Mouse (Mus musculus) ES-E14 (cell line): ENCODE measurements at regions not wholly inside any gene's neighbourhood (a gene's known extent, or its start where the extent isn't known, plus 50 kb on each side); places are given as distances from the start of the nearest gene placed in this dataset.

Source experiments
- DNase-seq: peaks from one replicate; pipeline ENCODE4 v3.0.0-alpha.2; 2013; ENCODE audit warnings: low read depth, low spot score
- H3K27ac ChIP-seq: 2 replicates; pipeline ENCODE4 v1.5.1; 2012; ENCODE audit warnings: low read depth, mild to moderate bottlenecking, low read length, moderate library complexity, mixed read lengths; ENCODE audit not compliant: poor library complexity, insufficient read depth, severe bottlenecking
- H3K36me3 ChIP-seq: 2 replicates; pipeline ENCODE4 v1.6.1; 2012; ENCODE audit warnings: mild to moderate bottlenecking, low read length, moderate library complexity, mixed read lengths; ENCODE audit not compliant: control insufficient read depth, poor library complexity, insufficient read depth, severe bottlenecking
- H3K4me1 ChIP-seq, 2 experiments: fragments of 150-350 bp in 1 of 2; sonication (generic) in 1 of 2; 2 replicates each; pipeline ENCODE4 v1.6.1; 2012; ENCODE audit warnings: low read length in 2 of 2, mild to moderate bottlenecking in 1 of 2, mixed read lengths in 1 of 2; ENCODE audit not compliant: control insufficient read depth in 2 of 2, insufficient read depth in 2 of 2, poor library complexity in 1 of 2
- H3K4me3 ChIP-seq, 2 experiments: fragments of 150-350 bp in 1 of 2; sonication (generic) in 1 of 2; 2 replicates each; pipeline ENCODE4 v1.5.1; 2012; ENCODE audit warnings: low read length in 2 of 2, low read depth in 1 of 2, mild to moderate bottlenecking in 1 of 2, mixed read lengths in 1 of 2; ENCODE audit not compliant: insufficient read depth in 1 of 2, poor library complexity in 1 of 2, severe bottlenecking in 1 of 2
- H3K9ac ChIP-seq: 2 replicates; pipeline ENCODE4 v1.6.1; 2012; ENCODE audit warnings: low read depth, mild to moderate bottlenecking, low read length, mixed read lengths; ENCODE audit not compliant: poor library complexity, insufficient read depth, severe bottlenecking
- H3K9me3 ChIP-seq: fragments of 150-350 bp; sonication (generic); 2 replicates; pipeline ENCODE4 v1.6.1; 2012; ENCODE audit warnings: low read depth, mild to moderate bottlenecking, low read length; ENCODE audit not compliant: control insufficient read depth, insufficient read depth
- CHD2 ChIP-seq: IDR thresholded peaks from 2 replicates; pipeline ENCODE4 v1.6.1; 2014; ENCODE audit warnings: mild to moderate bottlenecking, low read depth, low read length, inconsistent platforms
- HCFC1 ChIP-seq: IDR thresholded peaks from 2 replicates; pipeline ENCODE4 v1.6.1; 2012; ENCODE audit warnings: low read length, inconsistent platforms, borderline replicate concordance; ENCODE audit not compliant: insufficient read depth
- MAFK ChIP-seq: IDR thresholded peaks from 2 replicates; pipeline ENCODE4 v1.6.1; 2014; ENCODE audit warnings: mild to moderate bottlenecking, low read depth, low read length, inconsistent platforms; ENCODE audit not compliant: insufficient read depth
- ZC3H11A ChIP-seq: IDR thresholded peaks from 2 replicates; pipeline ENCODE4 v1.6.1; 2012; ENCODE audit warnings: low read depth, mild to moderate bottlenecking, inconsistent platforms, low read length, borderline replicate concordance
- ZNF384 ChIP-seq: IDR thresholded peaks from 2 replicates; pipeline ENCODE4 v1.6.1; 2012; ENCODE audit warnings: low read depth, low read length, inconsistent platforms
- in situ Hi-C, 2 experiments: fragments of 600-800 bp; cut with MboI; formaldehyde crosslinking; loops; one replicate each; pipeline ENCODE4 v1.15.1; 2025; ENCODE audit warnings: low sequenced_read_pairs in 2 of 2, inconsistent platforms in 1 of 2; ENCODE audit not compliant: unreplicated experiment in 2 of 2

- H3K4me3 ChIP-seq: no peak overlapping the region
- in situ Hi-C loops: no loop called here
- H3K27ac ChIP-seq: no peak overlapping the region
- no peaks in the 10 kb centered on the region for H3K36me3 ChIP-seq
- no peak for DNase-seq
- no peaks in the 10 kb centered on the region for H3K9me3 ChIP-seq
- H3K4me1 ChIP-seq: no peaks in the 10 kb centered on the region
- H3K9ac ChIP-seq: no peak overlapping the region
- TF ChIP-seq ZC3H11A (no peak), HCFC1 (no peak), CHD2 (no peak), MAFK (no peak), ZNF384 (no peak)
Measured at GRCm38 (mm10) chr13:47716265-47716664, 544.8 kb upstream of the Id4 start.

GRCm38 (mm10) chr13:47720645-47721044, 540.4 kb upstream of the Id4 start:
- Histone ChIP-seq H3K9me3 (no peaks in the 10 kb centered on the region), H3K9ac (no peak overlapping the region), H3K27ac (no peak overlapping the region), H3K36me3 (no peaks in the 10 kb centered on the region), H3K4me1 (no peaks in the 10 kb centered on the region), H3K4me3 (no peak overlapping the region)
- in situ Hi-C loops: no loop called here
- no peak for TF ChIP-seq ZNF384
- TF ChIP-seq ZC3H11A: no peak
- DNase-seq: no peak

DNA sequence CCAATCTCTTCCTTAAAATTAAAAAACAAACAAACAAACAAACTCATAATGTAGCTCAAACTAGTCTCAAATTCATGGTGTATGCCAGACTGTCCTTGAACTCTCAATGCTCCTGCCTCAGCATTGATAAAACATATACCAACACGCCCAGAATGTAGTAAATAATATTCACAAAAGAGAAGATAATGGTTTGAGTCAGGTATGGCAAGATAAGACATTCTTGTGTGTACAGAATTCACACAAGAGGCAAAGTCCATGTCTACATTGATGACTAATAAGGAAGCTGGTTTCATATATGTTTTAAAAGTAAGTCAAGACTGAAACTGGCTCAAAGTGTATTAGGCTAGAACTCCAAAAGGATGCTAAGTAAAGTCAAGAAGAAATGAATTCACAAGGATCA, 526.6 kb upstream of the Id4 start:
- TF ChIP-seq HCFC1 (no peak), ZC3H11A (no peak), MAFK (no peak), ZNF384 (no peak), CHD2 (no peak)
- no peak for DNase-seq
- Histone ChIP-seq H3K9me3 (no peaks in the 10 kb centered on the region), H3K9ac (no peak overlapping the region), H3K4me1 (no peaks in the 10 kb centered on the region), H3K27ac (no peak overlapping the region), H3K4me3 (no peak overlapping the region), H3K36me3 (no peaks in the 10 kb centered on the region)
- in situ Hi-C loops: no loop called here

GRCm38 (mm10) chr13:47735426-47736063, 525.5 kb upstream of the Id4 start:
- DNase-seq: no peak
- Histone ChIP-seq H3K4me1 (no peaks in the 10 kb centered on the region), H3K4me3 (no peak overlapping the region), H3K27ac (no peak overlapping the region), H3K9ac (no peak overlapping the region), H3K36me3 (no peaks in the 10 kb centered on the region), H3K9me3 (no peaks in the 10 kb centered on the region)
- in situ Hi-C loops: no loop called here
- no peak for TF ChIP-seq ZC3H11A
- TF ChIP-seq HCFC1: no peak
- no peak for TF ChIP-seq ZNF384
- TF ChIP-seq MAFK: no peak
- no peak for TF ChIP-seq CHD2

- H3K36me3 ChIP-seq: no peaks in the 10 kb centered on the region
Measured at GRCm38 (mm10) chr13:47748906-47749305, 512.1 kb upstream of the Id4 start.

More at GRCm38 (mm10) chr13:47748906-47749305, 512.1 kb upstream of the Id4 start:
- H3K4me3 ChIP-seq: no peak overlapping the region
- no peak overlapping the region for H3K9ac ChIP-seq
- in situ Hi-C loops: no loop called here
- no peak for TF ChIP-seq ZNF384
- TF ChIP-seq MAFK: no peak
- no peak for TF ChIP-seq HCFC1
- no peak for TF ChIP-seq ZC3H11A
- no peak for TF ChIP-seq CHD2
- H3K27ac ChIP-seq: no peak overlapping the region
- DNase-seq: no peak
- peaks cover 0 to 5% of the 10 kb centered on the region in 2 experiments; a peak in 2 of 4 replicates for H3K4me1 ChIP-seq
- H3K9me3 ChIP-seq: no peaks in the 10 kb centered on the region
